Mouse (Mus musculus) effector memory CD4-positive, alpha-beta T cell, adult 5 months (primary cell): ENCODE data around the gene Cyp2u1. TPM values are rescaled to one million over a fixed set of nuclear protein-coding genes. Genes with fewer than 3 reads are reported as not detected.

ENCODE experiments used
- polyA plus RNA-seq: library from polyadenylated mRNA; unstranded; fragments of 100-300 nt; shearing (Covaris generic); gene quantifications from one replicate; pipeline ENCODE4 v1.2.1, GENCODE M21; 2017

Gene Cyp2u1
- polyA plus RNA-seq: 0.77 TPM

GRCm38 (mm10) chr3:131302452-131303319, at the start of gene Cyp2u1:
Gene Cyp2u1 (minus strand): TSS chr3:131303227.

GRCm38 (mm10) chr3:131271559-131272373, 31.3 kb downstream of the Cyp2u1 start, which contains the start of gene Hadh:
Gene Hadh (minus strand): TSS chr3:131272101.

Other genes starting within 250 kb of the Cyp2u1 start
- 265 TPM for gene Lef1, start 192.8 kb downstream of the Cyp2u1 start, polyA plus RNA-seq
- 47.1 TPM for gene Hadh, start 31.1 kb downstream of the Cyp2u1 start, polyA plus RNA-seq
- gene Sgms2, start 188.2 kb upstream of the Cyp2u1 start, polyA plus RNA-seq: 0.09 TPM